Mouse (Mus musculus) T-cell, adult 2 months (primary cell): ENCODE measurements at regions not wholly inside any gene's neighbourhood (a gene's known extent, or its start where the extent isn't known, plus 50 kb on each side); places are given as distances from the start of the nearest gene placed in this dataset.

Source experiments
- DNase-seq: peaks from one replicate; pipeline ENCODE4 v3.0.0; 2022; ENCODE audit warnings: low spot score

DNA sequence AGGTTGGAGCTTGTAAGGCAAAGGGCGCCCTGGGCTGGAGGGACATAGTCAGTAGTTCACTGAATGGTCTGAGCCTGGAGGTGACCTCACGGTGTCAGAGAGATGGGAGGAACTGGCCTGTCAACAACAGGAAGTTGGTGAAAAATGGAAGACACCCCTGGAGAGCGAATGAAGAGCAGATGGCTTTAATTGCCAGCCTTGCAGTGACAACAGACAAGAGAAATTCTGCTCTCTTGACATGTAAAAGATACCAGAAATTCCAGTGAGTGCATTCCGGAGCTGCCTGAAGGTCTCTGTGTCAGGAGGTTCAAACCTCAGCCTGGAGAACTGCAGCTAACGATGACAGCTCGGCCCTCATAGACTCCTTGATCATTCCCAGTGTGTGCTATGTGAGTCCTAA lies 318.3 kb upstream of the Gm5148 start:
- DNase-seq = no peak

DNA sequence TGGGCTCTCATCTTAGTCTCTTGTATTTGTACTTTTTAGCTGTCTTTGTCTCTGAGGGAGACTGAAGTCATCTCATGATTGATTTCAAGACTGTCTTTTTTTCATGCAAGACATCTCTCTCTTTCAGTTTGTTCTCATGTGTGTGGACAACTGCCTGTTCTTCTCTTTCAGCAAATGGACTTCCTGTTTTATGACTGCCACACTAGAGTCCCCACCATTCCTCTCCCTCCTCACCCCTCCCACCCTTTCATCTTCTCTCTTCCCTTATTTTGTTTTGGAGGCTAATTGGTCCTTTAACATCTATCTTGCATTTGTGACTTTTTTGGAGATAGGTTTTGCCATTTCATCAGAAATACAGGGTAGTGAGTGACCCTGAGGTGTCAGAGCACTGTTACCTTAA lies 311.8 kb upstream of the Gm5148 start:
- no peak for DNase-seq

- DNase-seq = no peak
Observed at GRCm38 (mm10) chr3:38034138-38034537, 309.8 kb upstream of the Gm5148 start.

- no peak for DNase-seq
Observed at GRCm38 (mm10) chr3:38014768-38015167, 290.5 kb upstream of the Gm5148 start.

- no peak for DNase-seq
Observed at GRCm38 (mm10) chr3:38009168-38009567, 284.9 kb upstream of the Gm5148 start.

DNA sequence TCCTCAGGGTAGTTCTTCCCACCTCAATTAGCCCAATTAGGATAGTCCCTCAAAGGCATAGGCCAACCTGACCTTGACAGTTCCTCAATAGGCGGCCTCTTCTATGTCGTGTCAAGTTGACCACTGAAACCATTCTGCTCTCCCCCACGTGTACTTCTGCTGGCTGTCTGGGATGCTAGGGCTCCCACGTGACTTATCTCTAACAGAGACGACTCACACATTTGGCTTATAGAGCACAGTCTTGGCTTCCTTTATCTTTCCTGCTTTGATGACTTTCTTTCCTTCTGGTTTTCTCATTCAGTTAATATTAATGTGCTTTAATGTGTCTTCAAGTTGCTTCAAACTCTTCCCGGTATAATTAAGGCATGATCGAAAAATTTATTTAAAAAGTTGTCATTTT lies 284.0 kb upstream of the Gm5148 start:
- no peak for DNase-seq

DNA sequence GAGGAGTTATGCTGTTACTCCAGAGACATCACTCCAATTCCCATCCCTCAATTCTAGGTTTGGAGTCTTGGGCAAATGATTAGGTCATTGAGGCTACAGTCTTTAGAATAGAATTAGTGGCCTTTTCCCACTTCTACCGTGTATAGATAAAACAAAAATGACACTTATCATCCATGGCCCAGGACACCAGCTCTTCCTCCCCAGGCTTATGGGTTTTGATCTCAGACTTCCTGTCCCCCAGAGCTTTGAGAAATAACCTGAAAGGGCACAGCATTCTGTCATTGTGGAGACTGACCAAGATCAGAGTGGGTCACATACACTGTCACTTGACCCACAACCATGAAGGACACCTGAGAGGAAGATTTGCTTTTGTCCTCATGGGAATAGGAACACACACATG lies 283.3 kb upstream of the Gm5148 start:
- no peak for DNase-seq

DNA sequence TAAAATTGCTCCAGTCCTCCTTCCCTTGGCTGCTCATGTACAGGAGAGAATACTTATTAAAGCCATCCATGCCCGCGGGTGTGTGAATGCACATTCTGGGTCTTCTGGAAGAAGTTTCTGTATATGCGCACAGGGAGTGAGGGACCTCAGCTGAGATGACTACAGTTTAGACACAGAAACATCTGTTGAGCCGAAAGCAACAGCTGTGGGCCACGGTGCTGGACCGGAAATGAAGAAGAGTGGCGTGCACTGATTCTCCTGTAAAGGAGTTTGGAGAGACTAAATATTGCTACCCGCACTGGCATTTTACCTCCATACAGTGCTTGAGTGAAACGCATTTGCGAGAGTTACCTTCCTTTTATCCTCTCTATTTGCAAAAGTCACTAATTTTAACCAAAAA lies 278.0 kb upstream of the Gm5148 start:
- no peak for DNase-seq

- DNase-seq = no peak
Observed at GRCm38 (mm10) chr3:37999779-38000178, 275.5 kb upstream of the Gm5148 start.

DNA sequence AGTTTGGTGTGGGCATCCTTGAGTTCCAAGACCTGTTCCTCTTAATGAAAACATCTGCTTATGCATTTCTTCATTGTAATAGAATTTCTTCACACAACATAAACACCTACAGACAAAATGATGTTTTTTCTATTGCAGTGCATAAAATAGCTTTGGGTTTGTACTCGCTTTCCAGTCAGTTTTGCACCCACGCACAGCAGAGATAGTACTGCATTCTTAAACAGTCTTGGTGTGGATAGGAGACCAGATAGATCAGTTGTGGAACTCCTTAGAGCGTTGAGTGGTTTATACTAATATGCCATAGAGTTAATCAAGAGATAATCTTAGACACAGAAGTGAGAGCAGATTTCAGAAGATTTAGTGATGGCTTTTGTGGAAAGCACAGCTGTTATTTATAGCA lies 273.7 kb upstream of the Gm5148 start:
- no peak for DNase-seq

GRCm38 (mm10) chr3:37989992-37990391 lies 265.7 kb upstream of the Gm5148 start:
- no peak for DNase-seq

- no peak for DNase-seq
Observed at GRCm38 (mm10) chr3:37987775-37988505, 263.6 kb upstream of the Gm5148 start.

GRCm38 (mm10) chr3:37987007-37987774 lies 262.9 kb upstream of the Gm5148 start:
- DNase-seq = no peak

DNA sequence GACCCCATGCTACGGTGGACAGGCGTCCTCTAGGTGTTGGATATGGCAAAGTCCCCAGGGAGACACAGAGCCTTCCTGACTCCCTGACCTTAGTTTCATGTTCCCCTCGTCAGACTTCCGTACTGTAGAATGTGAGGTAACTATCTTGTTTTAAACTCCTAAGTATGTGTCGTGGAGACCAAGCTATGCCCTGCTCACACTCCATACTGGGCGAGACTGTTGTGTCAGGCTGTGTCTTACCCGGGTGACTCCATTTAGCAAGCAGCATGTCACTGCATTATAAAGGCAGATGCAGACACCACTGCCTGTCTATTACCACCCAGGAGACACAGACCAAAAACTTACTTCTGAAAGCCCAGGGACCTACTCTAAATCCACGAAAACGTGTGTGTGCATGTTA lies 260.4 kb upstream of the Gm5148 start:
- DNase-seq = no peak

- DNase-seq = peak; percentile 66
Observed at GRCm38 (mm10) chr3:37981481-37982180, 257.3 kb upstream of the Gm5148 start.

DNA sequence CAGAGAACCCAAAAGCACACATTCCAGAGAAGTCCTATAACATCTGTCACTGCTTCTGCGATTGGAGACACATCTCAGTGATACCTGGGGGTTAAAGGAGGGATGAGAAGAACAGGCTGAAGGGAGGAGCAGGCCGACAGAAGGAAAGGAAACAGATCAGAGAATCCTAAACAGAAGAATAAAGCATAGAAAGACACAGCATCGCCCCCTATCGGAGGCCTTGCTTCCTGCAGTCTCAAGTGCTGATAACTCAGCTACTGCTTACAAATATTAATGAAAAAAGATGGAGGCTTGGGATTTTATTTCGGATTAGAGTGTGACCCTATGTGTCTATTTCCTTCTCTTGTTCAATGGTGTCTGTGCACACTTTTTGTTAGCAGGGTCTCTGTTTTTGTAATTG lies 255.6 kb upstream of the Gm5148 start:
- DNase-seq = peak; percentile 31

- peak; percentile 39 for DNase-seq
Observed at GRCm38 (mm10) chr3:37978481-37978880, 254.2 kb upstream of the Gm5148 start.

- no peak for DNase-seq
Observed at GRCm38 (mm10) chr3:37977453-37977852, 253.2 kb upstream of the Gm5148 start.

- DNase-seq = no peak
Observed at GRCm38 (mm10) chr3:37976566-37976965, 252.3 kb upstream of the Gm5148 start.

- DNase-seq = no peak
Observed at GRCm38 (mm10) chr3:37975194-37975756, 251.0 kb upstream of the Gm5148 start.

- DNase-seq = no peak
Observed at GRCm38 (mm10) chr3:37972931-37973330, 248.6 kb upstream of the Gm5148 start.

DNA sequence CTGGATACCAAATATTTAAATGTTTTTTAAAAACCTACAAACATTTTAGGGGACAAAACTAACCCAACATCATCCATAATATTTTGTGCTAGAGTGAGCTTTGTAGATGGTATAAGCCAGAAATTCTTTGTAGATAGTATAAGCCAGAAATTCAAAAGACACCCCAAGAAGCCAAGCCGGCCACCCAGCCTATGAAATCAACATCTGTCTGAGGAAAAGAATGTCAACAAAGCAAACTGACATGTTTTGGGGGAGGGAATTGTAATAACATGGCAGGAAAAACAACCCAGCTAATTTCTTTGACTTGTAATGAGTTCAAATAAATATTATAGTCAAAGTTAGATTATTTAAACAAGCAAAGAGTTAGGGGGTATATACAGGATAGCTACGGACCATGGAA lies 246.9 kb upstream of the Gm5148 start:
- no peak for DNase-seq

DNA sequence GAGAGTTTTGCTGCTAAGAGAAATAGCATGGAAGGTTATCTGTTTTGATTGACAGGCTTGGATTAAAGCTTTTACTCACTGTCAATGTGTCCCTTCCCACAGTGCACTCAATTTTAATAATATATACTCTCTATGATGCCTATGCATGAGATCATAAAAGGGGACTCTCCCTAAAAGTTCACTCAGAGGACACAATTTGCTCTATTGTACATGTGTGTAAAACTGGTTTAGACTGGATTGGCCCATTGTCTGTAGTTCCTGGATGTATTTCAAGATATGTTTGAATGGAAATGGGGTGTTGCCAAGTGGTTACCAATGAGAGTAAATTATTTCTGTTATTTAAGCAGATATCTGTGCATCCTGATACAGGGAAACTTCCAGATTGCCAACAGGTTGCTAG lies 244.4 kb upstream of the Gm5148 start:
- DNase-seq = no peak
